Mouse (Mus musculus) adipocyte (in vitro differentiated cells): ENCODE measurements around the gene Gm19426.
A peak's percentile ranks its signal among the peaks of the same experiment; 100 is the strongest.
"Not testable (repeated sequence)": the region's sequence is repeated elsewhere in the genome, so short reads cannot be mapped to it uniquely, and the experiment has no call there.

Experiments used
- DNase-seq: peaks from one replicate; pipeline ENCODE4 v3.0.0-alpha.2; 2016; ENCODE audit warnings: low spot score

Gm19426 gene

DNA sequence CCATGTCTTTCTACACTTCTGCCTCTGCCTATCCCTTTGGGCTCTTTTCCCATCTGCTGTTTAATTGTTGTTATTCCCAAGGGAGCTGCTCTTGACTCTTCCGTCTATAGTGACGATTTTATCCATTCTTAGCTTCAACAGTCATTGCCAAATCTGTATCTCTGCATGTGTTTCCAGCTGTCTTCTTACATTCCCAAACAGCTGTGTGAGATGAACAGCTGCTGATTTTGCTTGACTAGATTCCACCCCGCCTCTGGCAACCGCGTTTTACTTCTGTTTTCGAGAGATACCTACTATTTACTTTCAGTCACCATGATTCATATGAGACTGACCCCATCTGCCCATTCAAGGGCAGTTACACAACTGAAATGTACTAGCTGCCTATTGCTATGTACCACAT is 6.7 kb upstream of the Gm19426 start:
- DNase-seq: no peak

DNA sequence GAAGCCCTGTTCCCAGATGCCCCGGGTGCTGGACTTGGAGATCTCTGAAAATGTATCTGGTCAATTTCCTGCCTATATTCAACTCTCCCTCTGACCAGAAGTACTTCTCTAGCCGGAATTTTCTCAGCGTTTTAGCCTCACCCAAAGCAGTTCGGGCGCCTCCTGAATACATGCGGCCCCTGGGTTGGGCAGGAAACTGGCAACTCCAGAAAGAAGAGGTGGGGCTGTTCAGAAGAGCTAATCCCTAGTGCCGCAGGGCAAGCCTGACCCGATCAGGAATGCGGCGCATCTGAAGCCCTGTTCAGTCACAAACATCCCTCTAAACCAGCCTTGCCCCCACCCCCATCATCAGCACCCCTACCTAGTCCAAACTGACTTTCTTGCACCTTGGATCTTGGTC is 671 bp upstream of the Gm19426 start:
- DNase-seq: no peak

DNA sequence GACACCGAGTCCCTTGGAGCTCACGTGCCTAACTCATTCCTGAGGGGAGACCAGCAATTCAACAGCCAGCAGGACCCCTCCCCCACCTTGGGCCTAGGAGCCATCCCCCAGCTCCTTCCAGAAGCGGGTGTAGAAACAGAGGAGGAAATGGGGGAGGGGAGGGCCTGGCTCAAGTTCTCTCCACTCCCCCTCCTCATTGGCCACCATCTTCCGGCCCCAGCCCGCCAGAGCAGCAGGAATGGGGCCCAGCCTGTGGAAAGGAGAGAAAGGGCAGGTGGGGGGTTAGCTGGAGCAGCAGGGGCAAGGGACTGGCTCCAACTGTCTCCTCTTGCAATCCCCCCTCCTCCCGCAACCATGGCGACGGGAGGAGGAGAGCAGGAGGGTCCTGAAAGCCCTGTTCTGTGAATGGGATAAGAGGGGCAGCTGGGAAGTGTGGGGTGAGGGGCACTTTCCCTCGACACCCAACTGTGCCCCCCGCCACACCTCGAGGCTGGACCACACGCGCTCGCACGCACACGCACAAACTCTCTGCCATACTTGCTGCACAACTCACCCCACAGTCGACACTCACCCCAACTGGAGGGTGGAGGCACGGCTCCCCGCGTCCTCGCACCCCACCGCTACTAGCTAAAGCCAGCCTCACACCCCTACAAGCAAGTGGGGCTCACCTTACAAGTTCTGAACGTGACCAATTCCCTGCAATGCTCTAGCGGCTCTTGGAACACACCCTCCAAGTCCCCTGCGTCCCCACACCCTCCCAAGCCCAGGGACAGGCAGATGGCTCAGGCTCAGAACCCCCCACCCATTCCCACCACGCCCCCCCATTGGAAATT is 788 bp downstream of the Gm19426 start:
- peak; percentile 33 for DNase-seq

DNA sequence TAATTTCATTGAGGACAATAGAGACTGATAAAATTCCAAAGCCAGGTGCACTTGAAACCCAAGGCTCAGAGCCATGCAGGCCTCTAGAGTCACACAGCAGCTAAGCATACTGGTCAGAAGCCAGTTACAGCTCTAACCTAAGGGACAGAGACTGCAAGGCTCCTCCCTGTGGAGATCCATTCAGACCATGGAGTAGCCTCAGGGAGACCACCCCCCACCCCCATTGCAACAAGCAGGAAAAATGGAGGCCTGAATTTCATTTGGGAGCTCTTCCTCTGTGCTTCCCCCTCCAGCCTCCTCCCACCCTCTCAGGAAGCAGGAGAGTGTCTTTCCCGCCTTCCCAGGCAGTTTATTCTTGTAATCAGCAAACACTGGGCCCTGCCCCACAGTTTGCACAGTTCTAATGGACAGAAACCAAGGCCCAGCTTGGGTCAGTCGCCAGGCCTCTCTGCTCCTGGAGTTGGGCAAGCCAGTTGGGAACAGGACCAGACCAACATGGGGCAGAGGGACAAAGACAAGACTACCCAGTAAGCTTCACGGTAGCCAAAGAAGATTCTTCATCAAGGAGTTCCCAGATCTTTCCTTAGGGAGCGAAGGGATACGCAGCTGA is 1.5 kb downstream of the Gm19426 start:
- DNase-seq: peak; percentile 95

DNA sequence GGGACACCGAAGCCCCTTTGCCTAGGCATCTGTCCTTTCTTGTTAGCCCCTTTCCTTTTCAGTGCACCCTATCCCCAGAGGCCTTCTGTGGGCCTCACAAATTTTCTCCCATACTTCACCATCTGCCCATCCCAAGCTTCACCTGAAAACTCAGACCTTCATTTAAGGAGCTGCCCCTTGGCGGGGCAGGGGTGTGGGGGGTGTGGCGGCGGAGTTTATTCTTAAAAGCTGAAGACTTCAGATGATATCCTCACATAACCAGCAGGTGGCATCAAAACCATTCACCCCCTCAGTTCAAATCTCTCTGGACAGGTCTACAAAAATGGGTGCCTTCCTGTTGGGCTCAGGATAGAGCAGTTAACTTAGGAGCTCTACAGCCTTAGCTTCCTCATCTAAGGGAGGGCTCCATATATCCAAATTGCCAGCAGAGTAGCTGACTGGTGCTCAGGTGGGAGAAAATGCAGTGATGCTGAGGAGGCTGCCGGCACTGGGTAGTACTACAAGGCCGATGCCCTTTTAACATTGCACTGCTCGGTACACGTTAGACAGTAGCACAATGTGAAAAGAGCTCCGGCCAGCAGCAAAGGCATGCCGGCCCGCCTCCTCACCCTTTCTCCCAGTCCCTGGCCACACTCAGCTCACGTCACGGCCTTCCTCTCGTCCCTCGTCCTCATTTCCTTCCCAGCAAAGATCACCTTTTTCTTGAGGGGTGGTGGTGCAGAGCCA is 2.7 kb downstream of the Gm19426 start:
- peak; percentile 51 for DNase-seq

DNA sequence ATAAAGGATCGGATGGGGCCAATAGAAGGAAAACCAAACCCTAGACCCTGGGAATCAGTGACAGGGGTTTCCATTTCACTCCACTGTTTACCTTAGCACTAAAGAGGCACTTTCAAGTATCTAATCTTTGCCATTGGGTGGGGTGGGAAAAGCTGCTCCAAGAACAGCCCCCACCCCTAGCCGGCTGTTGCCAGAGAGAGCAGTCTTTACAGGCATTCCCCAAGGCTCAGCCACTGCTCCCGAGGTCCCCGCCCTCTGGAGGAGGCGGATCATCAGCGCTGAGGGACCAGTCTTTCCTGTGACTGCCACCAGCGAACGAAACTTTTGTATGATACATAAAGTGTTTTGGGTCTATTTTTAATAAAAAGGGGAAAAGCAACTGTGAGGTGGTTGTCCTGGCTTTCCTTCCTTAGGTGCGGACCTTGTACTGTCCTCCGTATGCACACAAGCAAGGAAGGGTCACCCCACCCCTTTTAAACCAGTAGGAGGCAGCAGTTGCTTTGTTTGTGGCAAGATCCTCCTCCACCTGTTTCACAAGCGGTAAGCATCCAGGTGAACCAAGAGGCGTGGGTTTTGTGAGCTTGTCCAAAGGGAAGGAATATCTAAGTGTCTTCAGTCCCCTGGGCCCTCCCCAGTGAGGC is 5.1 kb downstream of the Gm19426 start:
- no peak for DNase-seq

DNA sequence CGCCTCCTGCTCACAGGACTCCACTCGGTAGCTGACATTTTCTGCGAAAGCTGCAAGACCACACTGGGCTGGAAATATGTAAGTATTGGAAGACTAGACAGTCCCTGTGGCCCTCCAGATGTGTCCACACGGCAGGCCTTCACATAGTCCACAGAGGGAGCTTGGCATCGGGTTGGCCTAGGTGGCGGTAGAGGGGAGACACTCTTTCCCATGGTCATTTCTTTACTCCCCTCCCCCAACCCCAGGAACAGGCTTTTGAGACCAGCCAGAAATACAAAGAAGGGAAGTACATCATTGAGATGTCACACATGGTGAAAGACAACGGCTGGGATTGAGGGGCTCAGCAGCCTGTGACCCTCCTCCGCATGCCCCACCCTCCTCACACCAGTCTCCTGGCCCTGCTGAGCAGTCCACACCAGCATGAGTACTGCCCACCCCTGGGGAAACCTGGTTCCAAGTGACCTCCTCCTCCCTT is 6.0 kb downstream of the Gm19426 start:
- DNase-seq: no peak

DNA sequence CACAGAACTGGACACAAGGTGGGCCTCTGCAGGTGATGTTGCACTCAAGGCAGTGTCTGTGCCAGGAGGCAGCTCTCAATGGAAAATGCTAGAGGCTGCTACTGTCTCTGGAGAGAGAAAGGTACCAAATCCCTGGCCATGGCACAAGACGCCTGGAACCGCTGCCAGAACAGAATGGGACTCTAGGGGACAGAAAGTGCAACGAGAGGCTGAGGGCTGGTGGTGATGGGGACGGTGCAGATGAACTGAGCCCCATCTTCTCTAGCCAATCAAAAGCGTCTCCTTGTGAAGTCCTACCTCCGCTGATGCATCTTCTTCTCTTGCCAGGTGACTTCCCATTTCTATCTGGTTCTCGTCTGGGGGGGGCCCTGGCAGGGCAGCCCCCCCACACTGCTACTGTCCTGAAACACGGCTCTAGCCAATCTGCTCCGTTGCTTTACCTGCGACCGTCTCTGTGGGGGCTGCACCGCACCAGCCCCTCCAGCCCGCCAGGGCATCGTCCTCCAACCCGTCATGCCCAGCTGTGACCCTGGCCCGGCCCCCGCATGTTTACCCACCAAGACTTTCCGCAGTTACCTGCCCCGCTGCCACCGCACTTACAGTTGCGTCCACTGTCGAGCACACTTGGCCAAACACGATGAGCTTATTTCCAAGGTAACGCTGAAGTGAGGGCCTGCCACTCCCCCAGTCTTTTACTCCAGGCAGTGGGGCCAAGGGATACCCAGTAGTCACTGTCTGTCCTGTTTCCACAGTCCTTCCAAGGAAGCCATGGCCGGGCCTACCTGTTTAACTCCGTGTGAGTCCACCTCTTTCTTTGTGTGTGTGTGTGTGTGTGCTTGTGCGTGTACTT is 6.9 kb downstream of the Gm19426 start:
- DNase-seq: no peak

DNA sequence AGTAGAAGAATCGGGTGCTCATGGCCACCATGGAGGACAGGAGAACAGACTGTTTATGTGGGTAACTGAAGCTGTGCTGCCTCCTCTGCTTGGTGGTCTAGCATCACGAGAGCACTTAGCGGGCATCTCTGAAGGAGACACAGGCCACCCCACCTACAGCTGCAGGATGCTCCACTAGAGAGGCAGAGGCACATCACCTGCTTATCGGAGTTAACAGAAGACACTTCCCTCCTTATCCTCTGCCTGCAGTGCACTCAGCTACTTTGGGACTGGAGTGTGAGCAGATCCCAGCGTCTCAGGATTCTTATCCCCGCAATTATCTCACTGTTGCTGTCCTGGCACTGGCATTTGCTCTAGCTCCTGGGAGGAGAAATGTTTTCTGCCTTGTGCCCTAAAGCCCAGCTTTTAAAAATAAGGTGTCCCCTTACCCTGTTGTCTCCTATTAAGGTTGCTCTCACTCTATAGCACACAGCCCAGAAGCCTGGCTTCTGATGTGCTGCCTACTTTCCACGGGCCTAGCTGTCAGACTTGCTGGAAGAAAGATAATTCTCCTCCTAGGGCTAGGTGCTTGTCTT is 8.0 kb downstream of the Gm19426 start:
- no peak for DNase-seq

DNA sequence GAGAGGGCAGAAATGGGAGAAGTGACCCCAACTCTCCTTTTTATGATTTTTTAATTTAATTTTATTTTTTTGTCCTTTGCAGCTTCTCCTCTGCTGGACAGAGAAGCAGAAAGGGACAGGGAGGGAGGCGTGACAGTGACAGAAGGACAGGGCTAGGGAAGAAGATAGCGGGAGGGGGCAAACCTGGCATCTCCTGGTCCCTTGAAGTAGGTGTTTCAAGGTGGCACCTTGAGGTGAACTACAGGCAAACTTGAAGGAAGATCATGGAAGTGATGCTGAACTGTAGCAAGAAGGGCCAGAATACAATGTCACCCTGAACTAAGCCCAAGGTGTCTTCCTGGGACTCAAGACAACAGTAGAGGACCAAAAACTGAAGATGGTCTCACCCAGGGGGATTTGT is 8.5 kb downstream of the Gm19426 start:
- DNase-seq: no peak

DNA sequence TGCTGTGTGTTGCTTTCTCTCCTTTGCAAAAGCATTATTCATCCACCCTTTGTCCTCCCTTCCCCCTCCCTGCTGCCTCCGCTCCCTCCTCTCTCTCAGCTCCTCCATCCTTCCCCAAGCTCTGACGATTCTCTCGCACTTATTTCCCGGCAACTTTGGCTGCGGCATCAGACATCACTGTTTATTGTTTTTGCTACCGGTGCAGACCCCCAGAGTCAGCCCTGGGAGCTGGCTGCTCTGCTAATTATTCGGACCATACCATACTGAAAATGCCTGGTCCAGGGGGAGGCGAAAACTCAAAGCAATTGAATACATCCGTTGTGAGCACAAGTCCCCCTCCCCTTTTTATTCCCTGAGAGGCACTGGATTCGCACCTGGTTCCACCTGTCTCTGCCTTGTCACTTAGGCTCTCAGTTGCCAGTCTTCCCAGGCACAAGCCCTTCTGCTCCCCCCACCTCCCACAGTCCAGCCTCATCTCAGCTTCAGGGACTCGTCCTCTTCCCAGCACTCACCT is 9.0 kb downstream of the Gm19426 start:
- no peak for DNase-seq

DNA sequence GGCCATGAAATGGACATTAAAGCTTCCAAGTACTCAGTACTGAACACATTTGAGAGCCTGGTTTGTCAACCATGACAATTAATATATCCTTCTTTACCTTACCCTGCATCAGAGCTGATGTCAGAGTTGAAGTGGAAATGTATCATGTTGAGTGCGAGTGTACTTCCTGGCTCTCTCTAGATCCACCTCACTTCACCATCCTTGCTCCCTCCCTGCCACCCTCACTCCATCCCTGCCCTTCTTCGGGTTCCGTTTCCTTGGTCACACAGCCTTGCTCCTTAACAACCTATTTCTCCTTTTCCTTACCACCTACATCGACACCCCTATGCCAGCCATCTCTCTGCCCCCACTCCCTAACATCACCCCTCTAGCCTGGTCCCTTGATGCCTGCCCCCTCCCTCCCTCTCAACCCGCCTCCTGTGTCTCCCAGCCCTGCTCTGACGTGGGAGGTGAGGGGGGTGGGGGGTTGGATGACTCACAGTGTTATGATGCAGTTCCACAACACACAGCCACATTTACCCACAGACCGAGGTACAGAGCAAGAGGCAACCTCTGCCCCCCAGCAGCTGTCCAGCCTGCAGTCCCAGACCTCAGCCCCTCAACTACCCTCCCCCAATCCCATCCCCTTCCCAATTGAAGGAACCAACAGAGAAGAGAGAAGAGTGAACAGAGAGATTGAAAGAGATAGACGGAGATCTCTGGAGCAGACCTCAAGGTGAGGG is 9.7 kb downstream of the Gm19426 start, which contains the start of gene Ypel4:
Gene Ypel4 (plus strand): TSS at position 480 of the 722 bp plus-strand sequence.
- no peak for DNase-seq

DNA sequence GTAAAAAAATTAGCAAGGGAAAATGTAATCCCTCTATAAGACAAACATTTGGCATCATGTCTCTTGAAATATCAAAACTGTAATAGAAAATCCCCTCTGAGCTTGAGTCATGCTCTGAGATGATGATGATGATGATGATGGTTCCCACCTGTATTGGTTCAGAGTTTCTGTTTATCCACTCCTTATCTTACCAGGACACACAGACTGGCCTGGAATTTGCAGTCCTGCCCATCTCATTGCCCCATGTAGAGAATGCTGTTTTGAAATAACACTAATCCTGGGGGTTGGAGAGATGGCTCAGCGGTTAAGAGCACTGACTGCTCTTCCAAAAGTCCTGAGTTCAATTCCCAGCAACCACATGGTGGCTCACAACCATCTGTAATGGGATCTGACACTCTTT is 11.1 kb downstream of the Gm19426 start:
- DNase-seq: no peak

DNA sequence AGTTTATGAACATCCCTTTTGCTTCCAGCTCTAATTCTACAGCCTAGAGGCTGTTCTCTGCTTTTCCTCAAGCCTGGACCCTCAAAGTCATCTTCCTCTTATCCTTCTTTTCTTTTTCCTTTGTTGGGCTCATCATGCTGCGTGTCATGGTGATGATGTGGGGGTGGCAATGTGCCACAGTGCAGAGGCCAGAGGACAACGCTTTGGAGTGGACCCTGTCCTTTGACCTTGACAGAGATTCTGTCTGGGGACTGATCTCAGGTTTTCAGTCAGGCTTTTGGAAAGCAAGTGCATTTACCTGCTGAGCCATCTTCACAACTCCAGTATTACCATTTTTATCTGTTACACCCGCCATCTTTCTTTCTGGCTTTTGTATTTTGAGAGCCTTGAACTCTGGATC is 12.2 kb downstream of the Gm19426 start:
- DNase-seq: no peak

DNA sequence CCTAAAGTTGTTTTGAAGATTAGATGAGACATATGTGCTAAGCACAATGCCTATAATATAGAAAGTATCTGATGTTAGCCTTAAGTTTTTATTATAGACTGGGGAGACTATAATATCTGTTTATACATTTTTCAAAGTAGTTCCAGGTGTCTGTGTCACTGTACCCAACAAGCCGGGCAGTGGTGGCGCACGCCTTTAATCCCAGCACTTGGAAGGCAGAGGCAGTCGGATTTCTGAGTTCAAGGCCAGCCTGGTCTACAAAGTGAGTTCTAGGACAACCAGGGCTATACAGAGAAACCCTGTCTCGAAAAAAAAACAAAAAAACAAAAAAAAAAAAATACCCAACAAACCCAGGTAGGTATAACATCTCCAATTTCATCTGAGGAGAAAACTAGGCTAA is 15.3 kb downstream of the Gm19426 start:
- not testable (repeated sequence) for DNase-seq

DNA sequence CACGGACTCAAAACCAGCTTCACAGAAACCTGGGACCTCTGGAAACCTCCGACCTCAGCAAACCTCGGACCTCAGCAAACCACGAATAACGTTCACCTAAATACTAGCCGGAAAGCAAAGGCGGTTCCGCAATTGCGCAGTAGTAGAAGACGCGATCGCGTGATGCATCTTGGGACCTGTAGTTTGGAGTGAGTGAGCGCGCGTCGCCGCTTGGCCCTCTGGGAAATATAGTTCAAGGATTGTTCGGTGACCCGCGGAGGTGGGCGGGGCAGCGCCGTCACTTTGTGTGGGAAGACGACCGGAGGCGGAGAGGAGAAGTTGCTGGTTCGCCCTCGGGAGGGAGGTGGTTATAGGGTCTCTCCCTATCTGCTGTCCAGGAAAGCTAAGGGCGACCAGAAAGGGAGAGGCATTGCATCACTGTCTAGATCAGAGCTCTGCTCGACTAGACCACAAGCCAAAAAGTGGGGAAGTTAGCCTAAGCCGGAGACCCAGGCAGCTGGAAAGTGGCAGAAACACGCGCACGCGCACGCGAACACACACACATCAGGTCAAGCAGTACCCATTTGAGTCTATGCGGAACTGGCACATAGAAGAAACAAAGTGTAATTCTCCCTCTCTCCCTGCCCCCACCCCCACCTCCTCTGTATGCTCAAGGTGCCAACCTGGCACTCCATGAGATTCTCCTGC is 16.1 kb downstream of the Gm19426 start, which contains the start of gene Clp1:
Gene Clp1 (minus strand): TSS at position 179 of the 687 bp plus-strand sequence.
- DNase-seq: peak; percentile 99

DNA sequence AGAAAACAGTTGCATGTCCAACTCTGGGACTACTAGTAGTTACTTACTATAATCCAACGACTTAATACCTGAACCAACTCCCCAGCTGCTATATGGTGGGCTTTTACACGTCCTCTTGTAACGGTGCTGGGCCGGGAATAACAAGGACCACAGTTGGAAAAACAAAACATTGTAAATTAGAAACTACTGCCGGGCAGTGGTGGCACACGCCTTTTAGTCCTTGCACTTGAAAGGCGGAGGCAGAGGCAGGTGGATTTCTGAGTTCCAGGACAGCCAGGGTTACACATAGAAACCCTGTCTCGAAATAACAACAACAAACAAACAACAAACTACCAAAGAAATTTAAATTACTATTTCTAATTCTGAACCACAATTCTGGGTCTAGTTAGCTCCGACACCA is 16.7 kb downstream of the Gm19426 start:
- no peak for DNase-seq

DNA sequence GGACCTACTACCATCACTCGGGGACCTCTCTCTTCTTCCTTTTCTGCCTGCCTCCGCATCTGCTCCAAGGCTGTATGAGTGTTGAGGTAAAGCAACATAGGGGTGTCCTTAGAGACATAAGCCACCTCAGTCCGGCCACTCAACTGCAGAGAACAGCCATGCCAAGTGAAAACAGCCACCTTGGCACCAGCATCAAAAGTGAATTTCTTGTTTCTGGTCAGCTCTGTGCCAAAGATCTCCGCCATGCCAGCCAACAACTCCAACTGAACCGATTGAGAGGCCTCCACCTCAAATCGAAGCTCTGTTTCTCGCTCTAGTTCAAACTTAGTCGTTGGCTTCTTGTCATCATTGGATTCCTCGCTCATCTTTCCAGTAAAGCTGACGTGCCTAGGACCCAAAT is 17.7 kb downstream of the Gm19426 start:
- DNase-seq: no peak

DNA sequence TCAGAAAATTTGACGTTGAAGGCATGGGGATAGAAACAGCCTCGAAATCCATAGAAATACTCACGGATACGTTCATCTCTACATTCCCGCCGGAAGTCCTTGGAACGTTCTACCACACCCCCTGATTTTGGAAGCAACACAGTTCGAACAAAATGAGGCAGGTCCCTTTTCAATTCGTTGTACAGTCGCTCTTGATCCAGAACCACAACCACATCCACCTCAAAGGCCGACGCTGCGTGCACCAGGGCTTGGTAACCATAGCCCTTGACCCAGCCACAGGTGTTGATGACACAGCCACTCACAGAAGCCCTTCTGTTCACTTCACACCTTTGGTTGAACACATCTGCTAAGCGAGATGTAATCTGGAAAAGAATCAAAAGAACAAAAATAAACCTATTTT is 19.6 kb downstream of the Gm19426 start:
- DNase-seq: no peak
